Mouse (Mus musculus) lung, adult 18-20 months (tissue): ENCODE data around the gene Atg2b.
A peak's percentile ranks its signal among the peaks of the same experiment; 100 is the strongest.

Experiments used
- DNase-seq, 2 experiments: peaks; one replicate each; pipeline ENCODE4 v3.0.0; 2022; ENCODE audit warnings: mixed read lengths in 2 of 2

The Atg2b gene

GRCm38 (mm10) chr12:105685001-105685691 lies at the start of gene Atg2b:
Gene Atg2b, minus strand, starts transcription at chr12:105685211.
- peak; percentile 95 to 96 for DNase-seq

DNA sequence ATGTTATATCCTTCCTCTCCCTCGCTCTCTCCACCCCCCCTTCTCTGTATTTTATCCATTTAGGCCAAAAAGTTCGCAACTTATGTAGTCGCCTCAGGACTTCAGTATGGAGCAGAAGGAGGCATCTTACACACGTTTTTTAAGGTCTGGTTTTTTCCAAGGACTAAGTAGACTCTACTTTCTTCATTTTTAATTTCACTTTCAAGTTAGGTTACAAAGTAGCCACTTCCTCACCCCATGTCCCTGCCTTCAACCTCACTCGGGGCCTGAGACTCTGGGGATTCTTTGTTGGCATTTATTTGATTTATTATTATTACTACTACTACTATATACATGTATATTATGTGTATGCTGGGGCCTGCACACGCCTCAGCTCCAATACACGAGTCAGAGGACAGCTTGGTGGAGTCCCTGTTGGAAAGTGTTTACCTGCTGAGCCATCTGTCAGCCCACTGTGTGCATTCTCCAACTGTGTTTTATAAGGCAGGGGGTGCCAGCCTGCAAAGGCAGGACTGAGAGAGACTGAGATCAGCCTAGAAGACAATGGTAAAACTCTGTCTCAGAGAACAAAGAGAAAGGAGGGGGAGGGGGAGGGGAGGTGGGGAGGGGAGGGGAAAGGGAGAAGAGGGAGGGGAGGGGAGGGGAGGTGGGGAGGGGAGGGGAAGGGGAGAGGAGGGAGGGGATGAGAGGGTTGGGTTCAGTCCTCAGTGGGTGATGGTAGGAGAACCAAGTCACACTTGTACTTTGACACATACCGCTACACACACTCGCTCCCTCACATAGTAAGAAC lies 48.6 kb upstream of the Atg2b start:
- DNase-seq, result no peak

DNA sequence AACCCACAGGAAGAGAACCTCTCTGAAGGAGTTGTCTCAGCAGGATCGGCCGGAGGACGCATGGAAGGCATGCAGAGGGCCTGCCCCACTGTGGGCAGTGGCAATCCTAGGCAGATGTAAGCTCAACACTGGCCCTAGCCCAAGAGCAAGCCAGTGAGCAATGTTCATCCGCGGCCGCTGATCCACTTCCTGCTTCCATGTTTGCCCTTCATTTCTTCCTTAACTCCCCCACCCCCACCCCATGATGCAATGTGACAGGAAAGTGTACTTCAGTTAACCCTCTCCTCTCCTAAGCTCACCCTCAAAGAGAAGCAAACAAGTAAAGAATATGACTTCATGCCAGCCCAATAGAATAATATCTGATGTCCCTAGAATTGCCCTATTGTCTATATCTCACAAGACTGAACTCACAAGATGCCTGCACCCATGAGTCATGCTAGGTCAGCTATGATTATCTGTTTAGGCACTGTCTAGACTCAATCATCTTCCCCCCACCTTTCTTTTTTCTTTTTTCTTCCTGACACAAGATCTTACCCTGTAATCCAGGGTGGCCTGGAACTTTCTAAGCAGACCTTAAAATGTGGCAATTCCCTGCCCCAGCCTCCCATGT lies 45.9 kb upstream of the Atg2b start:
- no peak for DNase-seq

GRCm38 (mm10) chr12:105727964-105728363 lies 43.0 kb upstream of the Atg2b start:
- DNase-seq, result no peak

GRCm38 (mm10) chr12:105727268-105727667 lies 42.3 kb upstream of the Atg2b start:
- no peak for DNase-seq

DNA sequence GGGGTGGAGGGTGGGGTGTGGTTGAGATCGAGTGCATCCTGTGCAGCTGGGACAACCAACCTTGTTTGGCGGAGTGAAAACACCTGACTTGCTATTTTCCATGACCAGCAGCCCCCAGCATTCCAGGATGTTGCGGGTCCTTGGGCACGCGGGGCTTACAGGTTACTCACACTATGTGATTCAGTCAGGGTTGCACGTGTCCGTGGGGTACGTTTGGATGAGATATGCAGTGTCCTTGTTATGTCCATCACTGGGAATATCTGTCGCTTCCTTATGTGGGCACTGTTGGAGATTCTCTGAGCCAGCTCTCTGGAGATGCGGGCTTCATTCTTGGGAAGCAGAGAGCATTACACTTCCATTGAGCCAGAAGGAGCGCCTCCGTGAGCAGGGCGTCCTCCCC lies 40.7 kb upstream of the Atg2b start:
- DNase-seq, result no peak

DNA sequence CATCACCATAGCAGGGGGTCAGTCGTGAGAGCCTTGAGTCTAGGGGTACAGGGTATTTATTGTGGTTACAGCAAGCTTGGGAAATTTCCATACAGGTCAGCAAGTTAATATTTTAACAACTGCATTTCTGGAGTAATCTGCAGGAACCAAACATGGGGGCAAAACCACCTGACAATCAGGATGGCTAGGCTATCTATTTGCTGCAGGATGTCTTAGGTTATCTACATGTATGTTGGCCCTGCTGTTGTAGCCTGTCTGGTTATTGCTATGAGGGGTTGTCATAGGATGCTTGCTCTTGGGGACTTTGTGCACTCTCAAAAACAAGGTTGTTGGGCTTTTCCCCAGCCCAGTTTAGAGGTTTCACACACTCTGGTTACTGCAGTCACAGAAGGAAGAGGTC lies 39.6 kb upstream of the Atg2b start:
- DNase-seq, result no peak

GRCm38 (mm10) chr12:105722657-105723056 lies 37.6 kb upstream of the Atg2b start:
- DNase-seq, result peak in 1 of 2 experiments; percentile 7

- DNase-seq, result no peak
These were observed 36.6 kb upstream of the Atg2b start for GRCm38 (mm10) chr12:105721452-105722132.

- DNase-seq, result no peak
These were observed 35.2 kb upstream of the Atg2b start for GRCm38 (mm10) chr12:105720196-105720595.

GRCm38 (mm10) chr12:105718616-105719015 lies 33.6 kb upstream of the Atg2b start:
- DNase-seq, result peak in 1 of 2 experiments; percentile 8

DNA sequence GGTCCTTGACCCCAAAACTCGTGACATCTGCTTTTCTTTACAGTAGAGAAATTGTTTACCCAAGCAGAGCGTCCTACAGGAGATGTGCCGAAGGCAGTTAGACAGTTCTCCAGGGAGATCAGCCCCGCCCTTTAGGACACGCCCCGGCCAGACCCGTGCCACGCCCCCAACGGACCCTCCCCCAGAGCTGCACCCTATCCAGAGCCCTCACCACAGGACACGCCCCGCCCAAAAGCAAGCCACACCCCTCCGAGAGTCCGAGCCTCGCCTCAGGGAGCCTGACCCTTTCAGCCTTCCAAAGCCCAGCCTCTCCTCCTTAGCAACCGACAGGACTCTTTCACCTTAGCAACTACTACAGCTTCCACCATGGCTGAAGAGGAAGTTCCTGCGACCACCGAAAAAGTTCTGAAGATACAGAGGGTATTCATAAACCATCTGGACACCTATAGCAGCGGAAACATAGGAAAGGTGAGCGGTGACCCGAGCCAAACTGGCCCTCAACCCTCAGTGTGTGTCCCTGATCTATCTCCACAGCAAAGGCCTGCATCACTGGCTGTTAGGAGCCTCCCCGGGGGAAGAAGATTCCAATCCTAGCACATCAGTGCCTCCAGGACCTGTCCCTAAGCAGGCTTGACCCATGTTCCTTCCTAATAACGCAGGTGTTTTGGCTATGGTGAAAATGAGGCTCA lies 20.9 kb upstream of the Atg2b start, which contains the start of gene Ak7:
TSS of gene Ak7 (plus strand) at position 178 of the 689 bp plus-strand sequence.
- DNase-seq, result peak; percentile 78 to 86

GRCm38 (mm10) chr12:105700433-105700832 lies 15.4 kb upstream of the Atg2b start:
- DNase-seq, result no peak

- no peak for DNase-seq
These were observed 12.2 kb upstream of the Atg2b start for GRCm38 (mm10) chr12:105697104-105697780.

DNA sequence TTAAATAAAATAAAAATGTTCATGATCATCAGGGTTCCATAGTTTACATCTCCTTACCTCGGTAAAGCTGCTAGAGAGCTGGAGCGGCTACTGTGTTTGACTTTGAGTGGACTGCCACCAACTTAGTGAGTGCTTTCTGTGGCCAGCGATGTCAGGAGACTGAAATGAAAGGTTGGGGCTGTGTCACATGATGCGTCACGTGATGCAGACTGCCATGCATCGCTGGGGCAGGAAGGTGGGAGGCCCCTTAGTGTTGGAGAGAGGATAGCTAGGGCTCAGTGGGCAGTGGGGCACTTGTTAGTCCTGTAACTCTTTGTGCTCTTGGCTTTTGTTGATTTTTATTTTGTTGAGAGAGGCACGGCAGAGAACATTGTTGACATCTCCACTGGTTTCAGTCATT lies 10.8 kb upstream of the Atg2b start:
- DNase-seq, result no peak

DNA sequence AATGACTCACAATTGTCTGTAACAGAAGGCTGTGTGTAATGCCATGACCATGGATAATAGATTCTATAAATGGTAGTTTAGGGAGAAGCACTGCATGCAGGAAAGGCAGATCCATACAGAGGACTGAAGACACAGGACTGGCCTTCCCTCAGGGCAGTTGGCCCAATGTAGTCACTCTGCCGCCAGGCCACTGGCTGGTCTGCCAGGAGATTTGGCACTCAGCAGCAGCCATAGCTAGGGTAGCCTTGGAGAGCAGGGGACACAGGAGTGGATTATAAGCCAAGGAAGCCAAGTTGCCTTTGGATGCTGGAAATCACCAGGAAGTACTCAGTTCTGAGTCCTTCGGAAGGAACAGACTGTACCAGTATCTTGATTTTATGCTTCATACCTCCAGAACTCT lies 9.0 kb upstream of the Atg2b start:
- no peak for DNase-seq

DNA sequence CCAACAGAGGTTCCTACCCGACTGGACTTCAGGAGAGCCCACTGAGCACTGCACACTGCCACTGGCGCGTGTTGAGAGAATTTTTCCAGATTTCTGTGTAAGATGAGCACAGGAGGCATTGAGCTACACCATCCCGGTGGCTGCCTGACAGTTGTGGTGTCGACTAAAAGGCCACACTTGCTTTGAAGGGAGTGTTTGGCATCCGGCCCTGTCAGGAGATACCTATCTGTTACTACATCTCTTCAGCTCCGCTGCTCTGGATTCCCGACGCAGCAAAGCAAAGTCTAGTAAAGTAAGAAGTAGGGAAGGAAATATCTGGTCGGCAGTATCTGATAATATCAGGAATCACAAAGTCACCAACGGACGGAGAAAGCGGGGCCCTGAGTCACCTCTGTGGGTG lies 4.4 kb upstream of the Atg2b start:
- no peak for DNase-seq

DNA sequence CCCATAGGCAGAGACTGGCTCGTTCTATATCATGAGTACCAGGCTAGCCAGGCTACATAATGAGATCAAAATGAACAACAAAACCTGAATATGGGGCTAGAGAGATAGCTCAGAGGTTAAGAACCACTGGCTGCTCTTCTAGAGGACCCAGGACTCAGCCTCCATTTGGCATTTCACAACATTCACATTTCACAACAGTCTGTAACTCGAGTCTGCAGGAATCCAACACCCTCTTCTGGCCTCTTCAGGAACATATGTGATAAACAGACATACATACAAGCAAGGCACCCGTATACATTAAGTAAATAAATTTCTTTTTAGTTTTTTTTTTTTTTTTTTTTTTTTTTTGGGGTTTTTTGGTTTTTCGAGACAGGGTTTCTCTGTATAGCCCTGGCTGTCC lies 3.5 kb upstream of the Atg2b start:
- no peak for DNase-seq

- DNase-seq, result no peak
These were observed 2.4 kb upstream of the Atg2b start for GRCm38 (mm10) chr12:105687416-105687815.

DNA sequence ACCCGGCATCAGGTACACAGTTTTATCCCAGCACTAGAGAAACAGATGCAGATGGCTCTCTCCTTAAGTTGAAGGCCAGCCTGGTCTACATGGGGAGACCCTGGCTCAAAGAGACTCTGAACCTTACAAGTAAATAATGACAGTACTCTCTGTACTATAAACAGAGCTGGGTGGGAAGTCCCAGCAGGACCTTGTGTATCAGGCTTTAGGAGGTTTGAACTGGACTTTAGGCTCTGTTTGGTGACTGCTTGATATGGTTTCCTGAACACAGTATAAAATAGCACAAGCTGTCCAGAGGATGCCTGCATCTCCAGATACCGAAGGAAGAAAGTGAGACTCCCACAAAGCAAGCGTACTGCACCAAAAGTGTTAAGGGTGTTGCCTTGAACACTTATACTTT lies 1.8 kb upstream of the Atg2b start:
- no peak for DNase-seq

DNA sequence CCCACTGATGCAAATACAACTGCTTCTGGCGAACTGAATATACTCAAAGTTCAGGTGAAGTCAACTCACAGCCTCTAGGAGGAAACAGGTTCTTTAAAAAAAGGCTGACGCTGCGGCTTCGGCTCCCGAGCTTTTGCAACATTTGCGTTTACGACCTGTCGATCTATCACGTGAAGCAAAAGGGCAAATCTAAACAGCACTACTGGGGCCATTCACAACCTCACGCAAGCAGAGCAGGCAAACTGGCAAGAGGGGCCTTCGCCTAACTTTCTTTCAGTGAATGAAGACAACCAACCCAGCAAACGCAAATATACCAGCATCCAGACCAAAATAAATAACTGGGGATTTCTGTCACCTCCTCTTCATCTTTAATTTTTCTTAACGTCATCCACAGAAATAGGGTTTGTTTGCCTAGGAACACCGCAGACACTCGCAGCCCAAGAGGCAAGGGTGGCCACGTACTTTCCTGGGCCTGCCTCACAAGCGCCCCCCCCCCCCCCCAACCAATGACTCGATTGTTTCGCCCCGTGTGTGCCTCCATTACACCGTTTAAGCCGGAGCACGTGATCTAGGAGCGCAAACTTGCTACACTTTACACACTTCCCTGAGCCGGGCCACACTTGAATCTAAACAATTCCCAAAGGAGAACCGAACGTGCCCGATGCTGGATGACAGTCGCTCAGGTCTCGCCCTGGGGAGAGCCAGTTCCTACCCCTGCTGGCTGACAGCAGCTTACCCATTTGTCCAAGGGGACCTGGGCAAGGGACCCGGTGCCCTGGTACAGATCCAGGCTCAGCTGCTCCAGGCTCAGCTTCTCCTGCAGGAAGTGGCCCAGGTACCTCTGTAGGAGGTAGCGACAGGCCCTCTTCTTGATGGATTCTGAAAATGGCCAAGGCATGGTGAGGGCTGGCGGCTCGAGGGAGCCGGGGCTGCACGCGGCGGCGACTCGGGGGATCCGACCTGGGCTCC lies 794 bp downstream of the Atg2b start, which contains the start of gene Gskip:
TSS of gene Gskip (plus strand) at position 897 of the 969 bp plus-strand sequence.
- peak; percentile 24 to 52 for DNase-seq
